In the genomic region with DNA sequence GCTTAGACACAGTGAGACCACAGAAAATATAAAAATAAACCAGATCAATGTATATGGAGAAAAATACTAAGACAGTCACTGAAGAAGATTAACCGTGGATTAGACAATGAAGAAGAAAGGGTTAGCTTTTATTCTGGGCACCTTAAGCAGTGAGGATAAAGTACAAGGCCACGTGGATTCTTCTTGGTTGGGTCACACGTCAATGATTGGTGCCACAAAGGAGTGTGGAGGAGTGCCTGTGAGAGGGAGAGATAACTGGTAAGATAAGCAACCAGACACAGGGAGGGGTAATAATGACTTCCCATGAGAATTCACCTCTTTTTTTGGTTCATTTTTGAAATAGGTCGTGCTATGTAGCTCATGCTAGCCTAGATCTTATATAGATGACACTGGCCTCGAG, we compare ENCODE assay signal across 44 mouse cellular contexts. TPM values are rescaled to one million over a fixed set of nuclear protein-coding genes. Genes with fewer than 3 reads are reported as not detected.
"Had no signal": no experiment of that assay in that cellular context is flagged by ENCODE, and none has a peak within 500 bp of the region (broad histone marks: within the 10 kb centered on the region; RNA-seq: fewer than 3 reads in every experiment).

No protein-coding gene starts in this region.

- H3K27me3 ChIP-seq: limb, embryonic 13.5 days; liver, embryonic 13.5 days; midbrain, embryonic 12.5 days; midbrain, embryonic 13.5 days; midbrain, embryonic 15.5 days had no signal

- H3K27ac ChIP-seq: limb, embryonic 10.5 days; limb, embryonic 12.5 days; limb, embryonic 13.5 days; limb, embryonic 15.5 days; liver, embryonic 12.5 days; liver, embryonic 13.5 days; liver, embryonic 14.5 days; liver, embryonic 15.5 days; lung, embryonic 15.5 days; macrophage; midbrain, embryonic 10.5 days; midbrain, embryonic 12.5 days; midbrain, embryonic 13.5 days; midbrain, embryonic 15.5 days had no signal

- H3K4me2 ChIP-seq: limb, embryonic 12.5 days; limb, embryonic 13.5 days; limb, embryonic 15.5 days; liver, embryonic 11.5 days; liver, embryonic 12.5 days; liver, embryonic 13.5 days; liver, embryonic 15.5 days; lung, embryonic 14.5 days; lung, embryonic 15.5 days; midbrain, embryonic 11.5 days; midbrain, embryonic 12.5 days; midbrain, embryonic 13.5 days; midbrain, embryonic 15.5 days had no signal

- H3K9ac ChIP-seq: limb, embryonic 12.5 days; limb, embryonic 13.5 days; limb, embryonic 15.5 days; liver, embryonic 12.5 days; liver, embryonic 13.5 days; liver, embryonic 14.5 days; liver, embryonic 15.5 days; liver, postnatal 0 days; lung, embryonic 14.5 days; lung, embryonic 15.5 days; midbrain, embryonic 12.5 days; midbrain, embryonic 13.5 days; midbrain, embryonic 15.5 days had no signal

- DNase-seq: left cerebral cortex, postnatal 4 days; liver; liver, embryonic 13.5 days; liver, postnatal 0 days; lung, adult 18-20 months; lung, adult 2 months; lung, embryonic 14.5 days; lung, postnatal 10 days; lung, postnatal 14 days; lung, postnatal 36 days; lung, postnatal 4 days; midbrain, embryonic 14.5 days had no signal

- ATAC-seq: liver, embryonic 12.5 days; liver, postnatal 0 days; lung, postnatal 0 days; midbrain, embryonic 13.5 days; midbrain, embryonic 15.5 days; midbrain, embryonic 16.5 days had no signal

- H3K36me3 ChIP-seq: limb, embryonic 10.5 days; limb, embryonic 12.5 days; limb, embryonic 13.5 days; limb, embryonic 15.5 days; liver, embryonic 12.5 days; liver, embryonic 13.5 days; liver, embryonic 15.5 days; lung, embryonic 15.5 days; midbrain, embryonic 10.5 days; midbrain, embryonic 12.5 days; midbrain, embryonic 13.5 days; midbrain, embryonic 15.5 days had no signal

- H3K4me3 ChIP-seq: limb, embryonic 10.5 days; limb, embryonic 12.5 days; limb, embryonic 13.5 days; limb, embryonic 15.5 days; liver, embryonic 12.5 days; liver, embryonic 13.5 days; liver, embryonic 15.5 days; lung, embryonic 15.5 days; megakaryocyte, embryonic 14.5 days; midbrain, embryonic 10.5 days; midbrain, embryonic 12.5 days; midbrain, embryonic 13.5 days; midbrain, embryonic 15.5 days; myocyte had no signal

- H3K9me3 ChIP-seq: limb, embryonic 10.5 days; limb, embryonic 12.5 days; limb, embryonic 13.5 days; limb, embryonic 15.5 days; liver, embryonic 12.5 days; liver, embryonic 13.5 days; liver, embryonic 15.5 days; lung, embryonic 15.5 days; megakaryocyte, embryonic 14.5 days; midbrain, embryonic 10.5 days; midbrain, embryonic 12.5 days; midbrain, embryonic 13.5 days; midbrain, embryonic 15.5 days had no signal

- H3K4me1 ChIP-seq: limb, embryonic 13.5 days; limb, embryonic 15.5 days; liver, embryonic 12.5 days; liver, embryonic 13.5 days; liver, embryonic 15.5 days; lung, embryonic 15.5 days; megakaryocyte, embryonic 14.5 days had no signal

RNA-seq across cellular contexts. Expression of a gene that starts 3.1 kb away (rescaled TPM):
- total RNA-seq: left cerebral cortex, postnatal 4 days; liver, adult 2 months; megakaryocyte progenitor cell, adult 5-6 weeks; megakaryocyte, adult 5-6 weeks; megakaryocyte-erythroid progenitor cell, adult 5-6 weeks; midbrain, postnatal 0 days; monocyte, adult 5-6 weeks had no signal
- polyA plus RNA-seq: limb, embryonic 10.5 days; limb, embryonic 11.5 days; limb, embryonic 12.5 days; liver, adult 2 months; liver, embryonic 11.5 days; liver, embryonic 13.5 days; liver, embryonic 14.5 days; liver, embryonic 15.5 days; liver, embryonic 16.5 days; lung, embryonic 15.5 days; lung, embryonic 16.5 days; lung, postnatal 0 days; macrophage; midbrain, embryonic 14.5 days had no signal

RNA-seq across cellular contexts. Expression of a gene that starts 15.0 kb away (rescaled TPM):
- total RNA-seq: left cerebral cortex, adult 8-10 months; left cerebral cortex, postnatal 10 days; left cerebral cortex, postnatal 25 days; left cerebral cortex, postnatal 36 days; left cerebral cortex, postnatal 4 days; liver, adult 2 months; megakaryocyte progenitor cell, adult 5-6 weeks; megakaryocyte, adult 5-6 weeks; megakaryocyte-erythroid progenitor cell, adult 5-6 weeks; monocyte, adult 5-6 weeks had no signal
- polyA plus RNA-seq: liver, adult 2 months; liver, embryonic 11.5 days; liver, embryonic 12.5 days; liver, embryonic 13.5 days; liver, embryonic 15.5 days; liver, embryonic 16.5 days; liver, postnatal 0 days; lung, embryonic 14.5 days; lung, embryonic 15.5 days; lung, embryonic 16.5 days; lung, postnatal 0 days; macrophage; midbrain, embryonic 16.5 days; midbrain, postnatal 0 days; myocyte had no signal

RNA-seq across cellular contexts. Expression of a gene that starts 35.4 kb away (rescaled TPM):
- total RNA-seq: megakaryocyte progenitor cell, adult 5-6 weeks; megakaryocyte, adult 5-6 weeks; megakaryocyte-erythroid progenitor cell, adult 5-6 weeks; monocyte, adult 5-6 weeks had no signal
- polyA plus RNA-seq: macrophage, myocyte had no signal

RNA-seq across cellular contexts. Expression of a gene that starts 47.8 kb away (rescaled TPM):
- total RNA-seq: left cerebral cortex, postnatal 10 days; liver, adult 2 months; megakaryocyte progenitor cell, adult 5-6 weeks; megakaryocyte, adult 5-6 weeks; megakaryocyte-erythroid progenitor cell, adult 5-6 weeks; monocyte, adult 5-6 weeks had no signal
- polyA plus RNA-seq: limb, embryonic 15.5 days; liver, adult 2 months; liver, embryonic 13.5 days; liver, embryonic 15.5 days; liver, embryonic 16.5 days; liver, postnatal 0 days; macrophage; myocyte had no signal
